Mouse (Mus musculus): ENCODE measurements around the gene Pax7.

Pax7 gene

GRCm38 (mm10) chr4:139746177-139746576, 87.2 kb downstream of the Pax7 start:
- no peak for DNase-seq

GRCm38 (mm10) chr4:139744765-139745395, 88.4 kb downstream of the Pax7 start:
- DNase-seq, result no peak

- DNase-seq, result no peak
These were observed 89.7 kb downstream of the Pax7 start for GRCm38 (mm10) chr4:139743626-139744025.

- no peak for DNase-seq
These were observed 96.3 kb downstream of the Pax7 start for GRCm38 (mm10) chr4:139737035-139737434.

GRCm38 (mm10) chr4:139727101-139727500, 106.2 kb downstream of the Pax7 start:
- no peak for DNase-seq

GRCm38 (mm10) chr4:139725421-139725820, 107.9 kb downstream of the Pax7 start:
- no peak for DNase-seq

GRCm38 (mm10) chr4:139724296-139724695, 109.0 kb downstream of the Pax7 start:
- DNase-seq, result no peak

GRCm38 (mm10) chr4:139718978-139719377, 114.3 kb downstream of the Pax7 start:
- no peak for DNase-seq

- no peak for DNase-seq
These were observed 116.7 kb downstream of the Pax7 start for GRCm38 (mm10) chr4:139716477-139717169.

- no peak for DNase-seq
These were observed 117.9 kb downstream of the Pax7 start for GRCm38 (mm10) chr4:139715241-139715932.

GRCm38 (mm10) chr4:139710467-139711334, 122.6 kb downstream of the Pax7 start:
- no peak for DNase-seq

- no peak for DNase-seq
These were observed 127.3 kb downstream of the Pax7 start for GRCm38 (mm10) chr4:139705986-139706385.

GRCm38 (mm10) chr4:139703468-139703867, 129.9 kb downstream of the Pax7 start:
- DNase-seq, result no peak

GRCm38 (mm10) chr4:139702914-139703313, 130.4 kb downstream of the Pax7 start:
- no peak for DNase-seq

- no peak for DNase-seq
These were observed 134.7 kb downstream of the Pax7 start for GRCm38 (mm10) chr4:139698602-139699001.

- no peak for DNase-seq
These were observed 135.6 kb downstream of the Pax7 start for GRCm38 (mm10) chr4:139697755-139698154.

GRCm38 (mm10) chr4:139693315-139693714, 140.0 kb downstream of the Pax7 start:
- no peak for DNase-seq

- no peak for DNase-seq
These were observed 143.6 kb downstream of the Pax7 start for GRCm38 (mm10) chr4:139689627-139690269.

- no peak for DNase-seq
These were observed 145.3 kb downstream of the Pax7 start for GRCm38 (mm10) chr4:139688058-139688457.

Data from cerebellum, adult 9-11 months (tissue).